Mouse (Mus musculus): Measurements from ENCODE around the gene Stk40.

The Stk40 gene

GRCm38 (mm10) chr4:126120506-126120905 lies 16.7 kb downstream of the Stk40 start:
- no peak for DNase-seq (ENCODE audit: low spot score in 2 of 2)

DNA sequence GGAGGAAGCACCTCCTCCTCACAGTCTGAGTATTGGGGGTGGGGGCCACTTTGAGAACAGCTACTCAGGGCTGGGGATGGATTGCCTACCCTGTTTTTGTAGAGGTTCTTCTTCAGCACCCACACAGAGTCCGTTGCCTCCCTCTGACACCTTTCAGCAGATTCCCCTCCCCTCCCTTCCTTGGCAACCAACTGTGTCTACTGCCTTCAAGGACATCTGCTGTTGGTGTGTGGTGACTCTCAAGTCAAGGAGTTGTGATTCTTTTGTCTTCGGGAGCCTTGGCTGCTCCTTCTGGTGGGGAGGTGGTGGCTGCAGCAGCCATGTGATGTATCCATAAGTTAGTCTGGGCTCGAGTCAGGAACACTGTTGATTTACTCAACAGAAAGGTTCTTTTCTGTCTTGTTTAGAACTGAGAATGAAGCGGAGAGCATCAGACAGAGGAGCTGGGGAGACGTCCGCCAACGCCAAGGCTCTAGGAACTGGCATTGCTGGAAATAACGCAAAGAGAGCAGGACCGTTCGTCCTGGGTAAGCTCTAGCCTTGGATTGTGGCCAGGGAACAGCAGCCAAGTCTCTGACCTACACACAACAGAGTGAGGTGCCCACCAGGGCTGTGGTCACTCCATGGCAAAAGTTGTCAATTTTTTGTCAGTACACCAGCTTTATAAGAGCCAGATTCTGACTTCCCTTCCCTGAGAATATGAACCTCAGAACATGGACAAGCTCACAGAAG lies 19.7 kb downstream of the Stk40 start:
- DNase-seq (ENCODE audit: low spot score in 2 of 2), result peak; percentile 39 to 47

GRCm38 (mm10) chr4:126130502-126130901 lies 26.7 kb downstream of the Stk40 start:
- DNase-seq (ENCODE audit: low spot score in 2 of 2), result no peak

- peak; percentile 47 to 52 for DNase-seq (ENCODE audit: low spot score in 2 of 2)
Measured at GRCm38 (mm10) chr4:126131290-126132121, 27.7 kb downstream of the Stk40 start.

GRCm38 (mm10) chr4:126132636-126133264 lies 29.0 kb downstream of the Stk40 start:
- no peak for DNase-seq (ENCODE audit: low spot score in 2 of 2)

GRCm38 (mm10) chr4:126134236-126134635 lies 30.5 kb downstream of the Stk40 start:
- no peak for DNase-seq (ENCODE audit: low spot score in 2 of 2)

DNA sequence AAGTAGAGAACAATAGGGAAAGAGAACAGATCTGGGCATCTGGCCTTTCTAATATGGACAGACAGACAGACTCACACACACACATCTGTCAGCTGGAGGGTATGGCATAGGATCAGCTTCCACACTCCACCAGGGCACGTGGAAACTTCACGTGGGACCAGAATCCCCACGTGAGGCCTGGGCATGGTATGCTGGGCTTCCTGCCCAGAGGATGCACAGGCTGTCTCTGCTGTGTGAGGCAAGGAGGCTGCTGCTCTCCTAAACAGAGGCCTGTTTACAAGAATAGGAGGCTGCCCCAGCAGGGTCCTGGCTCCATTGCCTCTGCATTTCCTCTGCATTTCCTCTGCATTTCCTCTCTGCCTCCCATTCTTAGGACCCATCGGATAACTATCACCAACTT lies 30.9 kb downstream of the Stk40 start:
- no peak for DNase-seq (ENCODE audit: low spot score in 2 of 2)

DNA sequence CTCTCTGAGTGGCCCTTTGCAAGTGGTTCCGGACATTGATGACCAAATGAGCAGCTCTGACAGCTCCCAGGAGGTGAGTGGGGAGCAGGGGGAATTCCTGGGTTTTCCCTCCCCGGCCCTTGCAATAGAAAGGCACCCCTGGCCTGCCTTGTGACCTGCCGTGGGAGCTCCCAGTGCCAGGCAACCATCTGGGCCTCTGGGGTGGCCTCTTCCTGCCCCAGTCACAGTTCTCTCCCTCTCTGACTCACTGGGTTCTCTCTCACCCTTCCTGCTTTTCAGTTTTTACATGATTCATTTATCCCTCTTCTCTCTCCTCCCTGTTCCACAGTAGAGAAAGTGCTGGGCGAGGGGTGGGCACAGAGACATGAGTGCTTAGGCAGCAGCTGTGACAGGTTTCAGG lies 34.0 kb downstream of the Stk40 start:
- no peak for DNase-seq (ENCODE audit: low spot score in 2 of 2)

DNA sequence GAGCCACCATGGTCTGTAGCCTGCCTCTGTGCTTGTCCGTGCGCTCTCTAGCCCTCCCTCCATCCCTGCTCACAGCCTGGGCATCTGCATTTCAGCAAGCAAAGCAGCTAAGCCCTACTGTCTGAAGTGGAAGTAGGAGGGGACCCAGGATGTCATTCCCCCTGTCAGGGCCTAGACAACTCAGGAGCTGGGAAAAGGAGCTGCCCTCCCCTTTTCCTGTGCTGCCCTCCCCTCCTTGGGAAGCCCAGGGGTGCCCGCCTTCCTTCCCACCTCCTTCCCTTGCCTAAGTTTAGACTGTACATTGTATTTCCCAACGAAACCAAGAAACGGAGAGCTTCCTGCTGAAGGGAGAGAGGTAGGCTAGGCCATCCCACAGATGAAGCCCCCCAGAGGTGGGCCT lies 37.3 kb downstream of the Stk40 start:
- no peak for DNase-seq (ENCODE audit: low spot score in 2 of 2)

GRCm38 (mm10) chr4:126145396-126145795 lies 41.6 kb downstream of the Stk40 start:
- no peak for DNase-seq (ENCODE audit: low spot score in 2 of 2)

- DNase-seq (ENCODE audit: low spot score in 2 of 2), result no peak
Measured at GRCm38 (mm10) chr4:126146974-126147532, 43.3 kb downstream of the Stk40 start.

DNA sequence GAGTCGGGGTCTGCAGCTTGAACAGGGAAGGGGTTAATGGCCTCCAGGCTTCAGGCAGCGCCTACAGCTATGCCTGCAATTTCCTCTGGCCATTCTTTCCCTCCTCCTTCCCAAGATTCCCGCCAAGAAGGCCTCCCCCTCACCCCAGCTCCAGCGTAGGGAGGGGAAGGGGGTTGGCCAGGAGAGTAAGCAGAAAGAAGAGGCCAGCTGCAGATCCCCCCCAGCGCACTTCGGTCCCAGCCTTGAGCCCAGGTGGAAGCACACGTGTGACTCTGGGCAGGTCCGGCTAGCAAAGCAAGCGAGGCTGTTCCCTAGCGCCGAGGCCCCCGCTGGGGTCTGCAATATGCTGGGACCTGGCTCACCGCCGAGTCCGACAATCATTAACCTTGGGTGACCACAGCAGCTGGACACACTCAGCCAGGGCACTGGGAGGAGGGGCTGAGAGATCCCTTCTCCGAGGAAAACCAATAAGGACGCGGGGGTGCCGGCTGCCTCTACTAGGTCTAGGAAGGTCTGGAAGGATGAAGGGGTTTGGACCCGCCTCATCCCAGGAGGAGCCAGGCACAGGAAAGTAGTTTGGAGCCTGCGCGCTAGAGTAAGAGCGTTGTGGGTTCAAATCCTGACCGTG lies 43.9 kb downstream of the Stk40 start, which contains the start of gene Eva1b:
Eva1b (plus strand) TSS at position 212 of the 628 bp plus-strand sequence.
- DNase-seq (ENCODE audit: low spot score in 2 of 2), result no peak

GRCm38 (mm10) chr4:126148161-126148961 lies 44.6 kb downstream of the Stk40 start:
- no peak for DNase-seq (ENCODE audit: low spot score in 2 of 2)

DNA sequence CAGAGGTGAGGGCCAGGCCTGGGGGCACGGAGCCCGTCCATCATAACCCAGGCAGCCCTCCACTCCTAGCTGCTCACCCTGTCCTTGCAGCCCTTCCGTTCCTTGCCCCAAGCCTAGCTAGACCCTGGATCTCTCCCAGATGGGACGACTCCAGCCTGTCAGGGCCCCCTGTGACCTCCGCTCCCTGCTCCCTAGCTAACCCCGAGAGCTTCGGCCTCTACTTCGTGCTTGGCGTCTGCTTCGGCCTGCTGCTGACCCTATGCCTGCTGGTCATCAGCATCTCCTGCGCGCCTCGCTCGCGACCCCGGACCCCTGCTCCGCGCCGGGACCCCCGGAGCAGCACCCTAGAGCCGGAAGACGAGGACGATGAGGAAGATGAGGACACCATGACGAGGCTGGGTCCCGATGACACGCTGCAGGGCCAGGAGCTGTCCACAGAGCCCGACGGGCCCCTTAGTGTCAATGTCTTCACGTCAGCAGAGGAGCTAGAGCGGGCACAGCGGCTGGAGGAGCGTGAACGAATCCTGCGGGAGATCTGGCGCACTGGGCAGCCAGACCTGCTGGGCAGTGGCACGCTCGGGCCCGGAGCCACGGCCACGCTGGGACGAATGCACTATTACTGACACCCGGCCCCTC lies 45.4 kb downstream of the Stk40 start:
- DNase-seq (ENCODE audit: low spot score in 2 of 2), result no peak

- DNase-seq (ENCODE audit: low spot score in 2 of 2), result no peak
Measured at GRCm38 (mm10) chr4:126149798-126150197, 46.0 kb downstream of the Stk40 start.

DNA sequence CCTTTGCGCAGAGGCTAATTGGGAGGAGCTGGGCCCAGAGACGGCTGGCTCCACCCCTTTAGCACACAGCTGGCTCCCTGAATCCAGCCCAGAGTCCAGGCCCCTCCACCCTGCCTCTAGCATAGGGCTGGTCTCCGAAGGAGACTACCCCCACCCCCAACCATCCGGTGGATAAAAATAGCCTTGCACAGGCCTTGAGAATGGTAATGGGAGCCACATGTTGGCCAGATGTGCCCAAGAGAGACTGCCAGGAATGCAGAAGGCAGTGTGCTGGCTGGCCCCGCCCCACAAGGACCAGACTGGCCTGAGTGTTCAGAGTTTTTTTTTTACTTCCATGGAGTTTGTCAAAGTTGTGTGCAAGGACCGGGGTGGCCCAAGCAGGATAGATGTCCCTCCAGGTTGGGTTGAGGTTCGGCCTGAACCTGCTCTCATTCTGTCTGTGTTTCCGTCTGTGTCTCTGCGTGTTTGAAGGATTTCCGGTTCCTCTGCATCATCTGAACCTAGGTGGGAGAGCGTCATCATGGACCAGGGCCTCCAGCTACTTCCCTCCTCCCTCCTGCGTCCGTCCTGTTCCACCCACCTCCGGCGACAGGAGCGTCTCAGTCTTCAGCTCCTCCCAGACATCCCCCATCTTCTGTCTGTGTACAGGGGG lies 46.7 kb downstream of the Stk40 start:
- no peak for DNase-seq (ENCODE audit: low spot score in 2 of 2)

GRCm38 (mm10) chr4:126150949-126151320 lies 47.2 kb downstream of the Stk40 start:
- DNase-seq (ENCODE audit: low spot score in 2 of 2), result no peak

DNA sequence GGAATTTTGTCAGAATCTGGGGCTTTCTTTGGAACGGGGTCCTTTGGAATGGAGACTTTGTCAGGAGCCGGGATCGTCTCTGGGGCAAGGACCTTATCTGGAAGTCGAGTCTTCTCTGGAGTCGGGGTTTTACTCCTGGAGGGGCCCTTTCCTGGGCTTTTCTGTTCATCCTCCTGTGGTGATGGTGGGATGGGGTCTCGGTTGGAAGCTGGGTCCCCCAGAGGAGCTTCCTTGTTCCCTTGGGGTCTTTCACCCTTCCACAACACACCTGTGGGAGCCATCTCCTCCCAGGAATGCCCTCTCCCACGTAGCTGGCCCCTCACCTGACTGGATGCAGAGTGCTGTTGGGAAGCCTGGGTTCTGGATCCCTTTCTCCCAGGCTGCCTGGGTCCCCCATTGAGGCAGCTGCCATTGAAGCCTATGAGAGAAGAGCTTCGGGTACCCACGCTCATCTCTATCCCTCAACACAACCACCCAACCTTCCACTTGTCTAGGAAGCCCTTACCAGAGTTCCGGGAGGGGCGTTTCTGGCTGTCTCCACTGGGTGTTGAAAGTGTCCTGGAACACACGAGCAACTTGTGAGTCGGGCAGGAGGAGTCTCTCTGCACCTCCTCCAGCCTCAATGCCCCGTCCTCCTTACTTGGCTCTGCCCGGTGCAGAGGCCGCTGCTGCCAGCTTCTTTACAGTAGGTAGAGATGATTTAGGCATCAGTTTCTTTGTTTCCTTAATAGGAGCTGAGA lies 48.1 kb downstream of the Stk40 start:
- DNase-seq (ENCODE audit: low spot score in 2 of 2), result no peak

DNA sequence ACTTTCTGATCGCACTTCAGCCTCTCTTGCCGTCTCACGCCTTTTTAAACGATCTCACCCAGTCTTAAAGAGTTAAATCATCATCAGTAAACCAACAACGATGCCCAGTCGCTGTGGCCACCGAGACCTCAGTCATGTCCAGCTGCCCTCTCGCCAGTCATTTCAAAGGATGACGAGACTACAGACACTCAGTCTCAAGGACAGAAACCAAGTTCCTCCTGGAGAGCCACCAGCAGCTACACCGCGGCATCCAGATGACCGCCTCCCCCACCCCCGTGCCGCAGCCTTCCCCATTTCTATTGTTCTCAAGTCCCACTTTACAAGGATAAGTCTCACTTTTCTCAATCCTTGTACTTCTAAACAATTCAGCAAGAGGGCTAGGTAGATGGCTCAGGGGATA lies 49.1 kb downstream of the Stk40 start:
- no peak for DNase-seq (ENCODE audit: low spot score in 2 of 2)
